Mouse (Mus musculus): ENCODE data around the gene Fam228a. TPM values are rescaled to one million over a fixed set of nuclear protein-coding genes. Genes with fewer than 3 reads are reported as not detected.

The Fam228a gene
- polyA plus RNA-seq, 1 experiment from 2014 or later = 1.3 TPM

DNA sequence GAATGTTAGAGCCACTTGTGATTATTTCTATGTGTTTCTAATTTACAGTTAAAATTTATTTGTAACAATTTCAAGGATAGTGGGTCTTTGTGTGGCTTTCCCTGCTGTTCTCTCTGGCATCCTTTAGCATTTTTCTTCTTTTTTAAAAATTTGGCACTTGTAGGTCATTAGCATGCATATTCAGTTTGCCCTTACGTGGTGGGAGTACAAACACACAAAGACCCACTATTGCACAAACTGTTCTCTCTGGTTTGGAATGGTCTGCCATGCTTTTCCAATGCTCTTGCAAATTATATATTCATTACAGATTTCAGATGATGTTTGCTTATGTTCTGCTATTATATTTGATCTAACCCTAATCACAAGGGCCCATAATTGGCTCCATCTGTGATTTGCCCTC lies 61.9 kb downstream of the Fam228a start:
- ATAC-seq (replicated peaks) = no peak

DNA sequence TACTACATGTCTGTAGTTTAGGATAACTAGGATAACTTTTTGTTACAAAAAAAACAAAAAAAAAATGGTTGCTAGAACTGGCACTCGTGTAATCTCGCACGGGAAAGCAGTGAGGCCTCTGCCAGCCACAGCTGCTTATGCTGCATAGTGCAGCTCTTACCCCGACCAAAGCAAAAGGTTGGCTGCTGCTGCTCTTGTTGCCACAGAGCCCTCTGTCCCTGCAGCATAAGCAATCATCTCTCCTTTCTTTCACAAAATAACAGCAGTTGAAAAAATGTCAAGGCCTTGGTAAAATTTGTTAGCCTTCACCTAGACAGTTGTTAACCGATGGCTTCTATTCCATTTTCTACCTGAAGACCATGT lies 72.6 kb downstream of the Fam228a start:
- no peaks in the 10 kb centered on the region for H3K9me3 ChIP-seq
- no peaks in the 10 kb centered on the region for H3K27me3 ChIP-seq (replicated peaks)
- no peak overlapping the region for H3K4me3 ChIP-seq
- no peak overlapping the region for H3K4me2 ChIP-seq
- H3K27ac ChIP-seq = no peak overlapping the region
- H3K36me3 ChIP-seq (replicated peaks) = peaks cover 4% of the 10 kb centered on the region; the same call in 1 of the 2 replicates
- 87% methylated on average over 5 of the region's 5 CpGs for WGBS
- 0 out of 2 replicates have a peak, but pooled peaks cover 3% of the 10 kb centered on the region for H3K4me1 ChIP-seq
- H3K9ac ChIP-seq = no peak overlapping the region
- no peak for ATAC-seq (replicated peaks)

More for the DNA sequence above, 61.9 kb downstream of the Fam228a start:
- Histone ChIP-seq H3K27ac (no peak overlapping the region), H3K4me3 (no peak overlapping the region), H3K36me3 (replicated peaks) (peaks cover 16% of the 10 kb centered on the region), H3K4me1 (no peaks in the 10 kb centered on the region), H3K27me3 (replicated peaks) (no peaks in the 10 kb centered on the region), H3K4me2 (no peak overlapping the region), H3K9ac (no peak overlapping the region), H3K9me3 (no peaks in the 10 kb centered on the region)
- WGBS = 79% methylated on average over 1 of the region's 1 CpGs

DNA sequence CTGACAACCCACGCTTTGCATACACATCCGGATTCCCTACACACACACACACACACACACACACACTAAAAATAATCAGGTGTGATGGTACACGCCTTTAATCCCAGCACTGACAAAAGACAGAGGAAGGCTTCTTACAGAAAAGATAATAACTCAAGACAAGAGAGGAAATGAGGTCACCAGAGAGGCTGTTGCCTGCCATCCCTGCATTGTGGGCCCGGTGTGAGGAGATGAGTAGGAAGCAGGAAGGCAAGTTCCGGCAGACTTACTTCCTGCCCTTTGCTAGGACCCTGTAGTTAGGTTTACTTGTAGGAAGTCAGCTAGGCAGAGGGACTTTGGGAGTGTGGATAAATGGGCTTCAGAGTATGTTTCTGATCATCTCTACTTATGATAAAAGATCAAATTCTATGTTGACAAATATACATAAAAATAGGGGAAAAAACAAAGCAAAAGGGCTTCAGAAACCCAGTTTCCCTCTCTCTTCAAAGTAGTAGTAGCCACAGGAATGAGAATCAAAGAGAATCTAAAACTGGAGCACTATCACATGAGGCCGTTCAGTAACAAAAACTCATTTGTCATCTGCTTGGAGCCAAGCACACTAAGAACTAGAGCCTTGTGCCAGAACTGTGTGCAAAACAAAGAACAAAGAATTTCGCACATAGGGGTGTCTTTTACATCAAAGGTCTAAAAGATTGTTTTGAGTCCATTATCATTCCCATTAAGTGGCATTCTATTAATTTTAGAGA lies 73.1 kb downstream of the Fam228a start:
- no peak for ATAC-seq (replicated peaks)
- 83% methylated on average over 7 of the region's 7 CpGs for WGBS
- H3K4me2 ChIP-seq = no peak overlapping the region
- no peaks in the 10 kb centered on the region for H3K27me3 ChIP-seq (replicated peaks)
- peaks cover 4% of the 10 kb centered on the region; the same call in 1 of the 2 replicates for H3K36me3 ChIP-seq (replicated peaks)
- H3K9ac ChIP-seq = no peak overlapping the region
- 0 out of 2 replicates have a peak, but pooled peaks cover 3% of the 10 kb centered on the region for H3K4me1 ChIP-seq
- H3K4me3 ChIP-seq = no peak overlapping the region
- no peak overlapping the region for H3K27ac ChIP-seq
- no peaks in the 10 kb centered on the region for H3K9me3 ChIP-seq

Other genes with a start within 250 kb of the Fam228a start
- gene Itsn2, start 145.8 kb downstream of the Fam228a start, polyA plus RNA-seq (2015; fragmentation: Nextera tagmentation; extraction: Ambion mirVana) = 21.9 and 25.0 TPM in 2 replicates
- gene Gm3625, start 145.5 kb downstream of the Fam228a start, polyA plus RNA-seq (2015; fragmentation: Nextera tagmentation; extraction: Ambion mirVana) = not detected in 2 replicates
- 12.9 and 13.8 TPM in 2 replicates for gene Pfn4, start 30.6 kb upstream of the Fam228a start, polyA plus RNA-seq (2015; fragmentation: Nextera tagmentation; extraction: Ambion mirVana)
- gene Fam228b, start 30.8 kb upstream of the Fam228a start, polyA plus RNA-seq (2015; fragmentation: Nextera tagmentation; extraction: Ambion mirVana) = 4.7 and 6.1 TPM in 2 replicates
- 180 and 200 TPM in 2 replicates for gene Sf3b6, start 79.1 kb upstream of the Fam228a start, polyA plus RNA-seq (2015; fragmentation: Nextera tagmentation; extraction: Ambion mirVana)
- gene Fkbp1b, start 103.2 kb upstream of the Fam228a start, polyA plus RNA-seq (2015; fragmentation: Nextera tagmentation; extraction: Ambion mirVana) = 30.9 and 39.9 TPM in 2 replicates
- gene Wdcp, start 104.9 kb upstream of the Fam228a start, polyA plus RNA-seq (2015; fragmentation: Nextera tagmentation; extraction: Ambion mirVana) = 13.8 and 15.0 TPM in 2 replicates
- 2.6 TPM in 2 replicates for gene Mfsd2b, start 135.9 kb upstream of the Fam228a start, polyA plus RNA-seq (2015; fragmentation: Nextera tagmentation; extraction: Ambion mirVana)
- gene Ubxn2a, start 169.3 kb upstream of the Fam228a start, polyA plus RNA-seq (2015; fragmentation: Nextera tagmentation; extraction: Ambion mirVana) = 40.4 and 41.7 TPM in 2 replicates
- gene Atad2b, start 178.9 kb upstream of the Fam228a start, polyA plus RNA-seq (2015; fragmentation: Nextera tagmentation; extraction: Ambion mirVana) = 11.2 and 11.3 TPM in 2 replicates

Measured in midbrain, embryonic 15.5 days (tissue).